Mouse (Mus musculus) lung, embryonic 16.5 days (tissue): ENCODE data around the gene Ctsa. TPM values are rescaled to one million over a fixed set of nuclear protein-coding genes. Genes with fewer than 3 reads are reported as not detected.

ENCODE experiments used
- ATAC-seq: fragments of 200-750 bp; cut with Nextera tagmentation; 2 replicates; pipeline ENCODE4 v1.8.0; 2017; ENCODE audit warnings: low read depth, mild to moderate bottlenecking, moderate library complexity
- H3K27ac ChIP-seq: fragments of 300-500 bp; sonication (generic); 2 replicates; pipeline ENCODE4 v1.5.1; 2014; ENCODE audit warnings: mild to moderate bottlenecking, control low read depth, low read length
- H3K27me3 ChIP-seq: fragments of 300-500 bp; sonication (generic); 2 replicates; pipeline ENCODE4 v1.6.1; 2014; ENCODE audit warnings: low read depth, low read length, mixed read lengths; ENCODE audit not compliant: control insufficient read depth, insufficient read depth
- H3K36me3 ChIP-seq: fragments of 300-500 bp; sonication (generic); 2 replicates; pipeline ENCODE4 v1.6.1; 2014; ENCODE audit warnings: low read length; ENCODE audit not compliant: control insufficient read depth, insufficient read depth
- H3K4me1 ChIP-seq: fragments of 300-500 bp; sonication (generic); replicated peaks from 2 replicates; pipeline ENCODE4 v1.6.1; 2014; ENCODE audit warnings: low read length, mixed read lengths; ENCODE audit not compliant: control insufficient read depth, insufficient read depth
- H3K4me2 ChIP-seq: fragments of 300-500 bp; sonication (generic); 2 replicates; pipeline ENCODE4 v1.6.1; 2014; ENCODE audit warnings: low read depth, low read length, control low read depth
- H3K4me3 ChIP-seq: fragments of 300-500 bp; sonication (generic); 2 replicates; pipeline ENCODE4 v1.5.1; 2014; ENCODE audit warnings: mild to moderate bottlenecking, low read length, control low read depth
- H3K9ac ChIP-seq: fragments of 300-500 bp; sonication (generic); 2 replicates; pipeline ENCODE4 v1.6.1; 2014; ENCODE audit warnings: low read length, control low read depth
- H3K9me3 ChIP-seq: fragments of 300-500 bp; sonication (generic); 2 replicates; pipeline ENCODE4 v1.6.1; 2016; ENCODE audit warnings: low read length; ENCODE audit not compliant: control insufficient read depth
- WGBS: fragments of 180-500 bp; shearing (Covaris S2); extraction: QIAGEN DNeasy Blood & Tissue Kit; methylation state at CpG from one replicate; pipeline ENCODE4 v1.1.7; 2014; 5-methylcytosine and 5-hydroxymethylcytosine counted together
- polyA plus RNA-seq: library from polyadenylated mRNA; unstranded; fragments of >200 nt; fragmentation: Nextera tagmentation; extraction: Ambion mirVana; gene quantifications from 2 replicates; pipeline ENCODE4 v1.2.1, GENCODE M21; 2015

The Ctsa gene
- polyA plus RNA-seq, 1 experiment from 2014 or later = 156 TPM

DNA sequence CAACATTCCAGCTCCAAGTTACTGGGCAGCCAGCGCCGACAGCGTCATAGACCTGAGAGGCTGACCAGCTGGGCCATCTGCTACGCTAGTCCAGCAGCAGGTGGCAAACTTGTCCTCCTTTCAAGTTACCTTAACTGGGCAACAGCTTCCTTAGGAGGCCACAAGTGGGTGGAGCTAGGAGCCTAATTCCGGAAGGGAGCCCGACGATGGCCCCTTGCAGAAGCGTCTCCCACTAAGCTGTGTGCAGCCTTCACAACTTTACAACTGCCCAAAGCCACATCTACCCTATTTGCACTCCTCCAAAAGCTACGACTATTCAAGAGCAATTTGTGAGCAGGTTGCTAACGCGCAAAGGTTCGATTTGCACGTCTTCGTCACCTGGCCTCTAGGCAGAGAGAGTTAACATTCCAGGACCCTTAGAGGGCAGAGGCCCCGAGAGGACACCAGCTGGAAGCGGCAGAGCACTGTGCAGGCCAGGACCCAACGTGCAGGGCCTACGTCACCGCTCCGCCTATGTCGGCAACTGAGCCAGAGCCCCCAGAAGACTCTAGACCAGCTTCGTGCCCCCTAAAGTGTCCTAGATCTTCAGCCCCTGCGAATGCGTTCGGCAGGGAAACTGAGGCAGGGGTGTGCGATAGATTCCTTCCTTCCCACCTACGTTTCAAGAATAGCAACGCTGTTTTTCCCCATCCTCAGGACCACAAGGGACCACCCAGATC lies 46.0 kb downstream of the Ctsa start:
- no peaks in the 10 kb centered on the region for H3K27me3 ChIP-seq
- H3K27ac ChIP-seq = peak overlapping the region; percentile 99
- H3K36me3 ChIP-seq = peaks cover 7% of the 10 kb centered on the region
- ATAC-seq = peak; percentile 26
- peaks cover 22% of the 10 kb centered on the region for H3K4me1 ChIP-seq
- WGBS = 1% methylated on average over 28 of the region's 28 CpGs
- peak overlapping the region; percentile 79 for H3K4me3 ChIP-seq
- H3K9me3 ChIP-seq = no peaks in the 10 kb centered on the region
- peak overlapping the region; percentile 99 for H3K9ac ChIP-seq
- peak overlapping the region; percentile 62 for H3K4me2 ChIP-seq

DNA sequence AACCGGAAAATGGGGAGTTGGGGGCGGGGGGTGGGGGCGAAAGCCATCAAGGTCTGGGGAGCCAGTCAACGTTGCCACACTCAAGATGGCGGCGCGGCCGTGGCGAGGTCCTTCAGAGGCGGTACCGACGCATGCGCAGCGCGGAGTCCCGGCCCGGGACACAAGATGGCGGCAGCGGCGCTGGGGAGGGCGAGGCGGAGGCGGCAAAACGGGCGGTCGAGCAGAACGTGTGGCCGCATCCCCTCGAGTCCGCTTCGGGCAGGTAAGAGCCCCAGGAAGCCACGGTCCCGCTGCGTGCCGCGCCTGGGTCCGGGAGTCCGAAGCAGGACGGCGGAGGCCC lies 46.5 kb downstream of the Ctsa start, which contains the start of gene Pcif1:
Gene Pcif1 (plus strand): TSS at position 77 of the 340 bp plus-strand sequence.
- peaks cover 18% of the 10 kb centered on the region for H3K4me1 ChIP-seq
- peak within 1 kb of the TSS; percentile 75 for H3K4me2 ChIP-seq
- H3K27ac ChIP-seq = peak within 1 kb of the TSS; percentile 99

DNA sequence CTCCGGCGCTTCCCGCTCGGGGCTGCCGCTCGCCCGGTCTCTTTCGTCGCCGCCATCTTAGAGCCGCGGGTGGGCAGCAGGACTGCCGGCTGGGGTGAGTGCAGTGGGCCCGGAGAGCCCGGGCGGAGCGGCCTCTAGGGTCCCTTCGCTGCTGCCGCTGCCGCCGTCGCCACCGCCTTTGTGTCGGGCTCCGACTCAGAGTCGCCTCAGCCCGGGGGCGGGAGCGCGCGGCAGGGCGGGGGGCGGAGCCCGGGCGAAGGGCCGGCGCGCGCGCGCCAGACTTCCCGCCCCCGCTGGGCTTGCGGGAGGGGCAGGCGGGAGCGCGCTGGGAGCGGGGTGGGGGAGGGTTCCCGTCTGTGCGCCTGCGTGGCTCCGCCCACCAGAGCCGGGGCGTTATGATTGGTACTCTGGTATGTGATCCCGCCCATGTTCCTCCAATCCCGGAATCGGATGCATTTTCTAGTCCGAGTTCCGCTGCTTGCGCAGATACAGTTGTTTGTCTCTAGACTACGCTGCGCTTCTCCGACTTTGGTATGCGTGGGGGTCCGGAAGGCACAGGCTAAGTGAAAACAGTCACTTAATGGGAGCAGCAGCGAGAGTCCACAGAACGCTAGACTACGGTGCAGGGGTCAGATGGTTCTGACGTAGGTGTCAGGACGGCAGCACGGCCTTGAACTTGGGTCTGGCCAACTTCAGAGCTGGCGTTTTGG lies 47.0 kb downstream of the Ctsa start:
- Histone ChIP-seq H3K27me3 (no peaks in the 10 kb centered on the region), H3K9me3 (no peaks in the 10 kb centered on the region), H3K4me3 (peak overlapping the region; percentile 79), H3K36me3 (peaks cover 15% of the 10 kb centered on the region), H3K4me2 (peak overlapping the region; percentile 75), H3K4me1 (peaks cover 14% of the 10 kb centered on the region), H3K9ac (peak overlapping the region; percentile 99), H3K27ac (peak overlapping the region; percentile 99)
- 0% methylated on average over 34 of the region's 72 CpGs for WGBS
- peak; percentile 90 for ATAC-seq

More for the DNA sequence above, 46.5 kb downstream of the Ctsa start, which contains the start of gene Pcif1:
- under 1% methylated on average over 40 of the region's 40 CpGs for WGBS
- Histone ChIP-seq H3K27me3 (no peaks in the 10 kb centered on the region), H3K36me3 (peaks cover 12% of the 10 kb centered on the region), H3K9me3 (no peaks in the 10 kb centered on the region), H3K9ac (peak within 1 kb of the TSS; percentile 99), H3K4me3 (peak within 1 kb of the TSS; percentile 79)
- peak; percentile 88 for ATAC-seq

DNA sequence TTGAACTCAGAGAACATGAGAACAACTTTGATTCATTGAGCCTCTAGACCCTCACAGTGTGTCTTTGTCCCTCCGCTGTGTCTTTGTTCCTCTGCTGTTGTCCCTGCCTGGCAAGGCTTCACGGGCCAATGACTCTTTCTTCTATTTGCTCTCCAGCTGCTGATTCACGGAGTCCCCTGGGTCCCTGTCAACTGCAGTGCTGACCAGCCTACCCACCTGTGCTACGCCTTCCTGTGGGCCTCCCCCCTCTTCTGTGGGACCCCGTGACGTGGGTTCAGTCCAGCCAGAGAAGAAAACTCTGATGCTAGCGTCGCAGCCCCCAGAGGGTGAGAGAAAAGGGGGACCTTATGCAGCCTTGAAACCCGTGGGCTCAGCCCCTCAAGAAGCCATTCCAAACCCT lies 49.9 kb downstream of the Ctsa start:
- no peaks in the 10 kb centered on the region for H3K27me3 ChIP-seq
- 79% methylated on average over 9 of the region's 9 CpGs for WGBS
- H3K4me3 ChIP-seq = no peak overlapping the region
- H3K9me3 ChIP-seq = no peaks in the 10 kb centered on the region
- no peak for ATAC-seq
- no peak overlapping the region for H3K9ac ChIP-seq
- peaks cover 37% of the 10 kb centered on the region for H3K36me3 ChIP-seq
- peaks cover 17% of the 10 kb centered on the region for H3K4me1 ChIP-seq
- H3K27ac ChIP-seq = no peak overlapping the region
- H3K4me2 ChIP-seq = no peak overlapping the region

DNA sequence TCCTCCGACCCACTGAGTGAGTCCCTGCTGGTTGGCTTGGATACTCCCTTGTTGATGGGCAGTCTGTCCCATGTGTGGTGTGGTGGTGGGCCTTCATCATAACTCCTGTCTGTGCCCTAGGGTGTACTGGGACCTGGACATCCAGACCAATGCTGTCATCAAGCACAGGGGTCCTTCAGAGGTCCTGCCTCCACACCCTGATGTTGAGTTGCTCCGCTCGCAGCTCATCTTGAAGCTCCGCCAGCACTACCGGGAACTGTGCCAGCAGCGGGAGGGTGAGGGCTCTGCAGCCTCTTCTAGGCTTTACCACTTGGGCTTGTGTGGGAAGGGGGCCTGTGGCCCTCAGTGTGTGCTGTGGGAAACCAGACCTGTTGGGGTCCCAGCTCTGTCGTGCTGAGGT lies 53.1 kb downstream of the Ctsa start:
- H3K4me3 ChIP-seq = no peak overlapping the region
- H3K4me2 ChIP-seq = no peak overlapping the region
- peak; percentile 73 for ATAC-seq
- H3K27me3 ChIP-seq = no peaks in the 10 kb centered on the region
- H3K4me1 ChIP-seq = peaks cover 7% of the 10 kb centered on the region
- 0 out of 2 replicates have a peak overlapping the region, but pooled peaks have one; percentile 5 for H3K27ac ChIP-seq
- peaks cover 67% of the 10 kb centered on the region for H3K36me3 ChIP-seq
- H3K9ac ChIP-seq = no peak overlapping the region
- 27% methylated on average over 7 of the region's 7 CpGs for whole genome bisulfite sequencing
- no peaks in the 10 kb centered on the region for H3K9me3 ChIP-seq

DNA sequence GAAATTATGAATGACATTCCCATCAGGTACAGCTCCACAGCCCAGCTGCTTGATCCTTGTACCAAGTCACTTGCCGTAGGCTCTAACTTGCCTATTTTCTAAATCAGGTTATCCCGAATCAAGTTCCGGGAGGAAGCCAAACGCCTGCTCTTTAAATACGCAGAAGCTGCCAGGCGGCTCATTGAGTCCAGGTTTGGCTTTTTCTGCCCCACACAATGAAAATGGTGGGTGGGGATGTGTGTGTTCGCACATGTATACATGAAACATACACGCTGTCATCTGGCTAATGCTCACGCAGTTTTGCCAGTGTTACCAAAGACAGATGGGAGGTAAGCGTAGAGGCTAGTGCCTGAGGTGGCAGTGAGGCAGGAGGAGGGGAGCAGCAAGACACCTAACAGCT lies 53.9 kb downstream of the Ctsa start:
- no peaks in the 10 kb centered on the region for H3K9me3 ChIP-seq
- H3K4me3 ChIP-seq = no peak overlapping the region
- no peak for ATAC-seq
- H3K4me2 ChIP-seq = no peak overlapping the region
- peaks cover 75% of the 10 kb centered on the region for H3K36me3 ChIP-seq
- H3K9ac ChIP-seq = no peak overlapping the region
- H3K27ac ChIP-seq = no peak overlapping the region
- 91% methylated on average over 10 of the region's 10 CpGs for WGBS
- no peaks in the 10 kb centered on the region for H3K27me3 ChIP-seq
- peaks cover 6% of the 10 kb centered on the region for H3K4me1 ChIP-seq

DNA sequence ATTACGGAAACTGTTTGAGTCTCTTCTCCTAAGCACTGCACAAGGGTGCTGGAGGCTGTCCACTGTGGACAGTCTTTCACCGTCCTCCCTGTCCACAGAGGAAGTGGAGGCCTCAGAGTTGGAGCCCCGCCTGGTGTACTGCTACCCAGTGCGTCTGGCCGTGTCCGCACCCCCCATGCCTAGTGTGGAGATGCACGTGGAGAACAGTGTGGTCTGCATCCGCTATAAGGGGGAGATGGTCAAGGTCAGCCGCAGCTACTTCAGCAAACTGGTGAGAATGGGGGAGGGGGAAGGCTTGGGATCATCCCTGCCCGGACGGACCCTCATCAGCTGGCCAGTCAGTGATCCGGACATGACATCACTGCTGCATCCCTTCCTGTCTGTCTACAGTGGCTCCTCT lies 56.3 kb downstream of the Ctsa start:
- no peaks in the 10 kb centered on the region for H3K27me3 ChIP-seq
- H3K36me3 ChIP-seq = peaks cover 88% of the 10 kb centered on the region
- H3K27ac ChIP-seq = no peak overlapping the region
- ATAC-seq = no peak
- H3K4me3 ChIP-seq = no peak overlapping the region
- H3K9ac ChIP-seq = no peak overlapping the region
- no peak overlapping the region for H3K4me2 ChIP-seq
- H3K4me1 ChIP-seq = peaks cover 6% of the 10 kb centered on the region
- no peaks in the 10 kb centered on the region for H3K9me3 ChIP-seq
- WGBS = 73% methylated on average over 12 of the region's 12 CpGs

GRCm38 (mm10) chr2:164889960-164890359 lies 57.3 kb downstream of the Ctsa start:
- WGBS = 86% methylated on average over 2 of the region's 2 CpGs
- H3K36me3 ChIP-seq = peaks cover 87% of the 10 kb centered on the region
- no peak overlapping the region for H3K4me2 ChIP-seq
- H3K27ac ChIP-seq = no peak overlapping the region
- H3K4me1 ChIP-seq = peaks cover 6% of the 10 kb centered on the region
- no peaks in the 10 kb centered on the region for H3K9me3 ChIP-seq
- ATAC-seq = no peak
- no peak overlapping the region for H3K4me3 ChIP-seq
- H3K9ac ChIP-seq = no peak overlapping the region
- H3K27me3 ChIP-seq = no peaks in the 10 kb centered on the region
